Mouse (Mus musculus): ENCODE results near the gene Pdia6. TPM values are rescaled to one million over a fixed set of nuclear protein-coding genes. Genes with fewer than 3 reads are reported as not detected.

The Pdia6 gene
- total RNA-seq, 2 experiments from 2014 or later = 111 to 134 TPM

GRCm38 (mm10) chr12:17324549-17325470 is 58.5 kb downstream of the Pdia6 start:
- intact Hi-C loops (cut with DNase I) = no loop called here
- DNase-seq (ENCODE audit: low spot score) = no peak

- intact Hi-C loops (cut with DNase I) = no loop called here
- no peak for DNase-seq (ENCODE audit: low spot score)
Observed at GRCm38 (mm10) chr12:17329259-17329658, 62.9 kb downstream of the Pdia6 start, which contains the start of gene Atp6v1c2. Atp6v1c2 (minus strand) TSS chr12:17329359.

- DNase-seq (ENCODE audit: low spot score) = no peak
- intact Hi-C loops (cut with DNase I) = no loop called here
Observed at GRCm38 (mm10) chr12:17333459-17333858, 67.1 kb downstream of the Pdia6 start.

Other genes starting within 250 kb of the Pdia6 start
- not detected for gene Kcnf1, start 89.7 kb upstream of the Pdia6 start, total RNA-seq (2021)
- not detected for gene Atp6v1c2, start 62.8 kb downstream of the Pdia6 start, total RNA-seq (2021)
- 1 to 10 TPM; 7.1 TPM for gene Nol10, start 81.9 kb downstream of the Pdia6 start, total RNA-seq (2021)

Data from heart, postnatal 25 days (tissue).